Mouse (Mus musculus): ENCODE results near the gene Rusc2.

- TF ChIP-seq POLR2A (IDR thresholded peaks at IDR 0.05; ENCODE audit: low read depth, low read length) (peak; percentile 92), CTCF (IDR thresholded peaks at IDR 0.05; ENCODE audit: extremely low read depth, insufficient read depth, insufficient read length, insufficient replicate concordance) (peak; percentile 45; the same call in 1 of the 2 replicates)
These were observed 72.5 kb downstream of the Rusc2 start, which contains the start of gene Cd72 for GRCm38 (mm10) chr4:43454041-43454836.

Data from spleen, adult 2 months (tissue).